Mouse (Mus musculus) spleen, adult 2 months (tissue): ENCODE data around the gene Derl3.

Experiments used
- CTCF ChIP-seq: fragments of 200-500 bp; IDR thresholded peaks from 2 replicates; pipeline ENCODE4 v1.5.1; 2011; ENCODE audit warnings: mild to moderate bottlenecking, inconsistent platforms; ENCODE audit not compliant: insufficient read depth, insufficient read length, insufficient replicate concordance; ENCODE audit errors: extremely low read depth
- POLR2A ChIP-seq: fragments of 200-500 bp; IDR thresholded peaks from 2 replicates; pipeline ENCODE4 v1.6.1; 2011; ENCODE audit warnings: low read depth, low read length, inconsistent platforms

DNA sequence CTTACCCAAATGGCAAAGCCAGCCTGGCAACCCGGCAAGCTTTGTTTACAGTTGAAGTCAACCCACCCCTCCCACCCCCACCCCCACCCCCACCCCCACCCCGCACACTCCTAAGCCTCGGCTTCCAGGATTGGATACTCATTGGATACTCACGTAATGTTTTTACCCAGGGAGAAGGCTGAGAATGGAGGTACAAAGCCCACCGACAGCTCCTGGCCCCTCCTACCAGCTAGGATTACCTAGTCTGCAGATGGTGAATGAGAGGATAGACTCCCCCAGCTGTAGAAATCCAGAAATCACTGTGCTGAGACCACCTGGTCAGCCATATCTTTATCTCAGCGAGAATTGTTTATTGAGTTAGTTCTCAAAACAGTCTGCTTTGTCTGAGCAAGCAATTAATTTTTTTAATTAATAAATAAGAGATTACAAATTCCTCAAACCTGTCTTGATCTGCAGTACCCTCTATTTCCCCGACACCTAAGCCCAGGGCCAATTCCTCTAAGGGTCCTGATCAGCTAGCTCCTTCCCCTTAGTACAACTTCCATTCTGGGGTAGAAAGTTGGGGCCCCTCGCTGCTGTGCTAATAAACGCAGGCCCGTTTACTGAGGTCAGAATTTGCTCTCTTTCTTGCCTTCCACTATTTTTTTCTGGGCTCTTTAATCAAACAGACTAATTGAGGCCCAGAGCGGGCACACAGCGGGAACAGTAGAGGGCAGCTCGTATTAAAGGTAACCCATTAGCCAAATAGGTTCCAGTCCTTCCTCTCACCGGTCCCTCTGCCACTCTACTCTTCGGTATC, 10.6 kb upstream of the Derl3 start:
- no peak for TF ChIP-seq CTCF
- no peak for TF ChIP-seq POLR2A
